Comparison of ENCODE assay signal across 18 mouse cellular contexts in the genomic region with DNA sequence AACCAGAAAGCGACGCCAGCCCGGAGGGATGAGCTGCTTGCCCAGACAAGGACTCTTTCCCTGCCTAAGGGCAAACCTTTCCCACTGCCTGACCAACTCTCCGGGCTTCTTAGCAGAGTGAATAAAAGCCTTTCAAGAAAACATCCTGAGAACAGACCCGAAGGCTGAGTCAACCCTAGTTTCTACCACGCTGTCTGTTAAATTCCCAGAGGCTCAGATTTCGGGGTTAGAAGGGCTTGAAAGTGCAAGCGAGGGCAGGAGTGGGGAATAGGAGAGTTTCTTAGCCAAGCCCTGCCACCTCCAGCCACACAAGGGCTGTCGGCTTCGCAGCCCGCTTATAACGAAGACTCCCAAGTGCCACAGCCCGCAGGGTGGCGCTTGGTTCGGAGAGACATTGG. TPM values are rescaled to one million over a fixed set of nuclear protein-coding genes. Genes with fewer than 3 reads are reported as not detected.
DNase-seq lines count a peak whose midpoint lies in the region; ATAC-seq and TF ChIP-seq lines count a peak whose summit lies in the region.
"Had no signal": no experiment of that assay in that cellular context is flagged by ENCODE, and none has a peak within 500 bp of the region (broad histone marks: within the 10 kb centered on the region; RNA-seq: fewer than 3 reads in every experiment).

No protein-coding gene starts in this region.

- DNase-seq in cerebellum, adult 9-10 months, result peak; percentile 29
- no peak for DNase-seq in cerebellum, adult 11 months
- no peak for DNase-seq in midbrain, embryonic 10.5 days (ENCODE audit: low spot score)
- DNase-seq in liver, postnatal 0 days, result no peak
- DNase-seq: gastrocnemius, postnatal 25 days; thymus, adult 2 months had no signal

- no peaks in the 10 kb centered on the region for H3K36me3 ChIP-seq in midbrain, embryonic 10.5 days
- H3K36me3 ChIP-seq in midbrain, embryonic 15.5 days (replicated peaks), result no peaks in the 10 kb centered on the region
- no peaks in the 10 kb centered on the region for H3K36me3 ChIP-seq in hindbrain, embryonic 13.5 days
- H3K36me3 ChIP-seq in neural tube, embryonic 14.5 days (ENCODE audit: control insufficient read depth, insufficient read depth, low read length), result no peaks in the 10 kb centered on the region
- H3K36me3 ChIP-seq in heart, embryonic 11.5 days (ENCODE audit: control insufficient read depth, insufficient read depth, low read length), result no peaks in the 10 kb centered on the region
- no peaks in the 10 kb centered on the region for H3K36me3 ChIP-seq in liver, postnatal 0 days (replicated peaks; ENCODE audit: insufficient read depth, low read length)
- H3K36me3 ChIP-seq: embryonic facial prominence, embryonic 13.5 days; forebrain, embryonic 15.5 days; limb, embryonic 12.5 days had no signal

- TF ChIP-seq CTCF in liver, postnatal 0 days (IDR thresholded peaks at IDR 0.05; ENCODE audit: low read depth), result no peak

- peaks cover 62% of the 10 kb centered on the region for H3K4me1 ChIP-seq in midbrain, embryonic 10.5 days
- peaks cover 30% of the 10 kb centered on the region for H3K4me1 ChIP-seq in midbrain, embryonic 15.5 days
- H3K4me1 ChIP-seq in hindbrain, embryonic 13.5 days (replicated peaks), result peaks cover 58% of the 10 kb centered on the region
- H3K4me1 ChIP-seq in neural tube, embryonic 14.5 days (ENCODE audit: control insufficient read depth, insufficient read depth, low read length), result peaks cover 19% of the 10 kb centered on the region
- peaks cover 20% of the 10 kb centered on the region for H3K4me1 ChIP-seq in heart, embryonic 11.5 days (ENCODE audit: control insufficient read depth, insufficient read depth, low read length)
- H3K4me1 ChIP-seq in liver, postnatal 0 days (ENCODE audit: insufficient read depth), result peaks cover 10% of the 10 kb centered on the region

- WGBS in midbrain, embryonic 10.5 days, result 2% methylated on average over 15 of the region's 15 CpGs
- WGBS in midbrain, embryonic 15.5 days, result 3% methylated on average over 15 of the region's 15 CpGs
- WGBS in hindbrain, embryonic 13.5 days, result 2% methylated on average over 15 of the region's 15 CpGs
- 2% methylated on average over 15 of the region's 15 CpGs for WGBS in neural tube, embryonic 14.5 days
- WGBS in heart, embryonic 11.5 days (ENCODE audit: insufficient replicate concordance), result 2% methylated on average over 15 of the region's 15 CpGs
- whole genome bisulfite sequencing in liver, postnatal 0 days (ENCODE audit: insufficient replicate concordance), result 5% methylated on average over 15 of the region's 15 CpGs

- H3K4me2 ChIP-seq in midbrain, embryonic 15.5 days, result no peak overlapping the region
- H3K4me2 ChIP-seq in hindbrain, embryonic 13.5 days, result peak overlapping the region; percentile 52
- H3K4me2 ChIP-seq in neural tube, embryonic 14.5 days (ENCODE audit: low read depth, low read length), result peak overlapping the region; percentile 60
- H3K4me2 ChIP-seq in heart, embryonic 11.5 days, result no peak overlapping the region
- no peak overlapping the region for H3K4me2 ChIP-seq in liver, postnatal 0 days (ENCODE audit: low read depth, low read length)
- H3K4me2 ChIP-seq: embryonic facial prominence, embryonic 13.5 days; forebrain, embryonic 15.5 days; limb, embryonic 12.5 days had no signal

- H3K27me3 ChIP-seq in midbrain, embryonic 10.5 days (ENCODE audit: low read depth, poor library complexity, severe bottlenecking), result peaks cover 100% of the 10 kb centered on the region
- peaks cover 82% of the 10 kb centered on the region for H3K27me3 ChIP-seq in midbrain, embryonic 15.5 days (replicated peaks)
- peaks cover 91% of the 10 kb centered on the region for H3K27me3 ChIP-seq in hindbrain, embryonic 13.5 days
- H3K27me3 ChIP-seq in neural tube, embryonic 14.5 days (ENCODE audit: control insufficient read depth, insufficient read depth, low read length), result peaks cover 46% of the 10 kb centered on the region
- H3K27me3 ChIP-seq in heart, embryonic 11.5 days (ENCODE audit: control insufficient read depth, insufficient read depth, low read length), result peaks cover 88% of the 10 kb centered on the region
- H3K27me3 ChIP-seq in liver, postnatal 0 days (ENCODE audit: insufficient read depth, low read length), result peaks cover 96% of the 10 kb centered on the region

- H3K27ac ChIP-seq in midbrain, embryonic 10.5 days (replicated peaks), result no peak overlapping the region
- H3K27ac ChIP-seq in midbrain, embryonic 15.5 days, result no peak overlapping the region
- H3K27ac ChIP-seq in hindbrain, embryonic 13.5 days, result peak overlapping the region; percentile 90
- peak overlapping the region; percentile 89 for H3K27ac ChIP-seq in neural tube, embryonic 14.5 days (ENCODE audit: low read depth, low read length)
- no peak overlapping the region for H3K27ac ChIP-seq in heart, embryonic 11.5 days (ENCODE audit: low read depth, low read length)
- H3K27ac ChIP-seq in liver, postnatal 0 days (ENCODE audit: low read depth), result no peak overlapping the region
- H3K27ac ChIP-seq: embryonic facial prominence, embryonic 13.5 days; forebrain, embryonic 15.5 days; layer of hippocampus, adult 2 months; limb, embryonic 12.5 days had no signal

- no peak overlapping the region for H3K9ac ChIP-seq in midbrain, embryonic 15.5 days
- H3K9ac ChIP-seq in hindbrain, embryonic 13.5 days, result peak overlapping the region; percentile 74
- peak overlapping the region; percentile 68 for H3K9ac ChIP-seq in neural tube, embryonic 14.5 days (replicated peaks; ENCODE audit: low read depth, low read length)
- H3K9ac ChIP-seq in heart, embryonic 11.5 days (ENCODE audit: low read depth, low read length), result no peak overlapping the region
- H3K9ac ChIP-seq in liver, postnatal 0 days (replicated peaks), result no peak overlapping the region
- H3K9ac ChIP-seq: embryonic facial prominence, embryonic 13.5 days; forebrain, embryonic 15.5 days; limb, embryonic 12.5 days had no signal

- no peak for ATAC-seq in midbrain, embryonic 15.5 days (replicated peaks)
- ATAC-seq in hindbrain, embryonic 13.5 days (ENCODE audit: low FRiP score), result no peak
- ATAC-seq in neural tube, embryonic 14.5 days (ENCODE audit: low read depth), result no peak
- no peak for ATAC-seq in heart, embryonic 11.5 days (replicated peaks; ENCODE audit: insufficient number of reproducible peaks, low FRiP score, low TSS enrichment)
- ATAC-seq in liver, postnatal 0 days, result no peak
- ATAC-seq: activated CD4-positive, CD25-positive, alpha-beta regulatory T cell, adult 4 months; forebrain, embryonic 15.5 days; intestine, postnatal 0 days had no signal

- H3K9me3 ChIP-seq in midbrain, embryonic 10.5 days (replicated peaks), result peaks cover 13% of the 10 kb centered on the region
- no peaks in the 10 kb centered on the region for H3K9me3 ChIP-seq in midbrain, embryonic 15.5 days
- no peaks in the 10 kb centered on the region; the same call in 1 of the 2 replicates for H3K9me3 ChIP-seq in hindbrain, embryonic 13.5 days
- no peaks in the 10 kb centered on the region; the same call in 1 of the 2 replicates for H3K9me3 ChIP-seq in neural tube, embryonic 14.5 days (ENCODE audit: control insufficient read depth, low read length)
- peaks cover 3% of the 10 kb centered on the region; the same call in 1 of the 2 replicates for H3K9me3 ChIP-seq in heart, embryonic 11.5 days (replicated peaks; ENCODE audit: control insufficient read depth, low read length)
- H3K9me3 ChIP-seq in liver, postnatal 0 days (ENCODE audit: low read length), result no peaks in the 10 kb centered on the region
- H3K9me3 ChIP-seq: limb, embryonic 12.5 days had no signal

- TF ChIP-seq EP300 in liver, postnatal 0 days (IDR thresholded peaks at IDR 0.05; ENCODE audit: low read depth), result no peak

- 0 out of 2 replicates have a peak overlapping the region, but pooled peaks have one; percentile 9 for H3K4me3 ChIP-seq in midbrain, embryonic 10.5 days
- H3K4me3 ChIP-seq in midbrain, embryonic 15.5 days, result no peak overlapping the region
- peak overlapping the region; percentile 47 for H3K4me3 ChIP-seq in hindbrain, embryonic 13.5 days
- peak overlapping the region; percentile 47 for H3K4me3 ChIP-seq in neural tube, embryonic 14.5 days (ENCODE audit: low read depth, low read length)
- no peak overlapping the region for H3K4me3 ChIP-seq in heart, embryonic 11.5 days (ENCODE audit: low read depth, low read length)
- no peak overlapping the region for H3K4me3 ChIP-seq in liver, postnatal 0 days (ENCODE audit: low read depth, low read length)
- H3K4me3 ChIP-seq: embryonic facial prominence, embryonic 13.5 days; forebrain, embryonic 15.5 days; layer of hippocampus, adult 2 months; limb, embryonic 12.5 days had no signal

RNA-seq across cellular contexts. Expression of a gene that starts 4.3 kb away (rescaled TPM):
- polyA plus RNA-seq in midbrain, embryonic 10.5 days (2016; fragmentation: Nextera tagmentation; extraction: Ambion mirVana), result 2.0 and 3.3 TPM in 2 replicates
- polyA plus RNA-seq in midbrain, embryonic 15.5 days (2015; fragmentation: Nextera tagmentation; extraction: Ambion mirVana), result 1.1 and 3.2 TPM in 2 replicates
- 20.2 and 29.0 TPM in 2 replicates for polyA plus RNA-seq in hindbrain, embryonic 13.5 days (2015; fragmentation: Nextera tagmentation; extraction: Ambion mirVana)
- 32.9 and 41.0 TPM in 2 replicates for polyA plus RNA-seq in neural tube, embryonic 14.5 days (2014; fragmentation: Nextera tagmentation; extraction: Ambion mirVana)
- polyA plus RNA-seq in heart, embryonic 11.5 days (2014; fragmentation: Nextera tagmentation; extraction: Ambion mirVana), result not detected in 2 replicates
- polyA plus RNA-seq in liver, postnatal 0 days (2015; fragmentation: Nextera tagmentation; extraction: Ambion mirVana), result not detected in 2 replicates
- polyA plus RNA-seq: activated CD4-positive, CD25-positive, alpha-beta regulatory T cell, adult 4 months; intestine, postnatal 0 days; lung, embryonic 16.5 days; spleen, adult 2 months had no signal

RNA-seq across cellular contexts. Expression of a gene that starts 36.1 kb away (rescaled TPM):
- 1,028 and 1,324 TPM in 2 replicates for polyA plus RNA-seq in midbrain, embryonic 10.5 days (2016; fragmentation: Nextera tagmentation; extraction: Ambion mirVana)
- polyA plus RNA-seq in midbrain, embryonic 15.5 days (2015; fragmentation: Nextera tagmentation; extraction: Ambion mirVana), result 375 and 382 TPM in 2 replicates
- polyA plus RNA-seq in hindbrain, embryonic 13.5 days (2015; fragmentation: Nextera tagmentation; extraction: Ambion mirVana), result 542 and 556 TPM in 2 replicates
- 428 and 483 TPM in 2 replicates for polyA plus RNA-seq in neural tube, embryonic 14.5 days (2014; fragmentation: Nextera tagmentation; extraction: Ambion mirVana)
- 632 and 689 TPM in 2 replicates for polyA plus RNA-seq in heart, embryonic 11.5 days (2014; fragmentation: Nextera tagmentation; extraction: Ambion mirVana)
- polyA plus RNA-seq in liver, postnatal 0 days (2015; fragmentation: Nextera tagmentation; extraction: Ambion mirVana), result 321 TPM in 2 replicates

RNA-seq across cellular contexts. Expression of a gene that starts 51.9 kb away (rescaled TPM):
- polyA plus RNA-seq in midbrain, embryonic 10.5 days (2016; fragmentation: Nextera tagmentation; extraction: Ambion mirVana), result 6.5 and 8.8 TPM in 2 replicates
- polyA plus RNA-seq in midbrain, embryonic 15.5 days (2015; fragmentation: Nextera tagmentation; extraction: Ambion mirVana), result 3.8 and 5.0 TPM in 2 replicates
- 4.8 and 5.0 TPM in 2 replicates for polyA plus RNA-seq in hindbrain, embryonic 13.5 days (2015; fragmentation: Nextera tagmentation; extraction: Ambion mirVana)
- 11.0 and 11.4 TPM in 2 replicates for polyA plus RNA-seq in neural tube, embryonic 14.5 days (2014; fragmentation: Nextera tagmentation; extraction: Ambion mirVana)
- 1.8 and 2.5 TPM in 2 replicates for polyA plus RNA-seq in heart, embryonic 11.5 days (2014; fragmentation: Nextera tagmentation; extraction: Ambion mirVana)
- 0.11 and 0.13 TPM in 2 replicates for polyA plus RNA-seq in liver, postnatal 0 days (2015; fragmentation: Nextera tagmentation; extraction: Ambion mirVana)
- polyA plus RNA-seq: activated CD4-positive, CD25-positive, alpha-beta regulatory T cell, adult 4 months had no signal

Comparison
In these comparisons a context has a peak if more than half of its experiments do, and no peak if none do; other contexts are left out.
1. H3K4me3 ChIP-seq: peak in midbrain, embryonic 10.5 days (single experiment), hindbrain, embryonic 13.5 days (single experiment) and neural tube, embryonic 14.5 days (single experiment); none in midbrain, embryonic 15.5 days (single experiment), heart, embryonic 11.5 days (single experiment) and liver, postnatal 0 days (single experiment).
2. H3K27ac ChIP-seq: peak in hindbrain, embryonic 13.5 days (single experiment) and neural tube, embryonic 14.5 days (single experiment); none in midbrain, embryonic 10.5 days (single experiment), midbrain, embryonic 15.5 days (single experiment), heart, embryonic 11.5 days (single experiment) and liver, postnatal 0 days (single experiment).
3. H3K4me2 ChIP-seq: peak in hindbrain, embryonic 13.5 days (single experiment) and neural tube, embryonic 14.5 days (single experiment); none in midbrain, embryonic 15.5 days (single experiment), heart, embryonic 11.5 days (single experiment) and liver, postnatal 0 days (single experiment).
4. H3K9ac ChIP-seq: peak in hindbrain, embryonic 13.5 days (single experiment) and neural tube, embryonic 14.5 days (single experiment); none in midbrain, embryonic 15.5 days (single experiment), heart, embryonic 11.5 days (single experiment) and liver, postnatal 0 days (single experiment).